Mouse (Mus musculus) heart, embryonic 13.5 days (tissue): ENCODE results near the gene Tacc2. TPM values are rescaled to one million over a fixed set of nuclear protein-coding genes. Genes with fewer than 3 reads are reported as not detected.
"Not testable (repeated sequence)": the region's sequence is repeated elsewhere in the genome, so short reads cannot be mapped to it uniquely, and the experiment has no call there.

Experiments
- ATAC-seq: fragments of 200-750 bp; cut with Nextera tagmentation; 2 replicates; pipeline ENCODE4 v1.8.0; 2017; ENCODE audit warnings: moderate TSS enrichment; ENCODE audit not compliant: insufficient number of reproducible peaks, low FRiP score, low TSS enrichment; ENCODE audit errors: extremely low read depth
- H3K27ac ChIP-seq: fragments of 300-500 bp; sonication (generic); replicated peaks from 2 replicates; pipeline ENCODE4 v1.5.1; 2015; ENCODE audit warnings: moderate library complexity, mild to moderate bottlenecking, inconsistent platforms
- H3K27me3 ChIP-seq: fragments of 300-500 bp; sonication (generic); replicated peaks from 2 replicates; pipeline ENCODE4 v1.6.1; 2015; ENCODE audit warnings: mild to moderate bottlenecking, inconsistent platforms
- H3K36me3 ChIP-seq: fragments of 300-500 bp; sonication (generic); 2 replicates; pipeline ENCODE4 v1.6.1; 2015; ENCODE audit warnings: mild to moderate bottlenecking, inconsistent platforms
- H3K4me1 ChIP-seq: fragments of 300-500 bp; sonication (generic); 2 replicates; pipeline ENCODE4 v1.6.1; 2015; ENCODE audit warnings: inconsistent platforms
- H3K4me2 ChIP-seq: fragments of 300-500 bp; sonication (generic); 2 replicates; pipeline ENCODE4 v1.6.1; 2015; ENCODE audit warnings: inconsistent platforms, mild to moderate bottlenecking, moderate library complexity
- H3K4me3 ChIP-seq: fragments of 300-500 bp; sonication (generic); 2 replicates; pipeline ENCODE4 v1.5.1; 2015; ENCODE audit warnings: moderate library complexity, mild to moderate bottlenecking, inconsistent platforms
- H3K9ac ChIP-seq: fragments of 300-500 bp; sonication (generic); 2 replicates; pipeline ENCODE4 v1.6.1; 2015; ENCODE audit warnings: inconsistent platforms, mild to moderate bottlenecking, moderate library complexity
- H3K9me3 ChIP-seq: fragments of 300-500 bp; sonication (generic); 2 replicates; pipeline ENCODE4 v1.6.1; 2016; ENCODE audit warnings: inconsistent platforms
- whole genome bisulfite sequencing: fragments of 180-500 bp; shearing (Covaris S2); methylation state at CpG from one replicate; pipeline ENCODE4 v1.1.7; 2015; ENCODE audit warnings: mixed read lengths; 5-methylcytosine and 5-hydroxymethylcytosine counted together
- polyA plus RNA-seq: library from polyadenylated mRNA; unstranded; fragments of >200 nt; fragmentation: Nextera tagmentation; extraction: Ambion mirVana; gene quantifications from 2 replicates; pipeline ENCODE4 v1.2.1, GENCODE M21; 2015

The Tacc2 gene
- polyA plus RNA-seq, 1 experiment from 2014 or later = 42.5 TPM

GRCm38 (mm10) chr7:130654562-130654961, 77.3 kb downstream of the Tacc2 start:
- Histone ChIP-seq H3K27ac (peak overlapping the region; percentile 87), H3K36me3 (peaks cover 1% of the 10 kb centered on the region; the same call in 1 of the 2 replicates), H3K4me2 (peak overlapping the region; percentile 16; the same call in 1 of the 2 replicates), H3K9ac (peak overlapping the region; percentile 41), H3K4me1 (peaks cover 95% of the 10 kb centered on the region), H3K4me3 (no peak overlapping the region), H3K9me3 (no peaks in the 10 kb centered on the region), H3K27me3 (no peaks in the 10 kb centered on the region)
- 23% methylated on average over 2 of the region's 2 CpGs for WGBS
- ATAC-seq = peak; percentile 32; the same call in 1 of the 2 replicates

GRCm38 (mm10) chr7:130656965-130657364, 79.7 kb downstream of the Tacc2 start:
- H3K27ac ChIP-seq = peak overlapping the region; percentile 87
- H3K4me1 ChIP-seq = peaks cover 96% of the 10 kb centered on the region
- H3K9ac ChIP-seq = peak overlapping the region; percentile 50
- no peaks in the 10 kb centered on the region for H3K9me3 ChIP-seq
- no peak overlapping the region for H3K4me2 ChIP-seq
- 80% methylated on average over 8 of the region's 8 CpGs for WGBS
- H3K36me3 ChIP-seq = peaks cover 4% of the 10 kb centered on the region; the same call in 1 of the 2 replicates
- no peak for ATAC-seq
- H3K27me3 ChIP-seq = no peaks in the 10 kb centered on the region
- no peak overlapping the region for H3K4me3 ChIP-seq

DNA sequence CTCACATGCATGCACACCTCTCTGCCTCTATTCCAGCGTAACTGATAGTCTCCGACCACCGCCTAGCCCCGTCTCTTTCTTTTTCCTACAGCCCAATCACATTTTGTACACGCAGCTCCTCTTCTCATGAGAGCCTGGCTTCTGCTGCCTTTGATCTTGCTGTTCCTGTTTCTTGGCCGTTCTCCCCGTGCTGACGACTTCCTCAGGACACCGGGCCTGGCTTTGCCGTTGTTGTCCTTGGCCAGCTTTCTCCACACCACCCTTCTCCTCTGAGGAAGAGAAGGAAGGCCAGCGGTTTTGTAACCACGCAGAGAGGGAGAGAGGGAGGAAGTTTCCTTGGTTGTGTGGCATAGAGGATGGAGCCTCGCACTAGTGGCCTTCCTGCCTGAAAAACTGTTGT, 80.5 kb downstream of the Tacc2 start:
- H3K4me1 ChIP-seq = peaks cover 96% of the 10 kb centered on the region

GRCm38 (mm10) chr7:130659129-130659528, 81.9 kb downstream of the Tacc2 start:
- Histone ChIP-seq H3K27ac (no peak overlapping the region), H3K27me3 (no peaks in the 10 kb centered on the region), H3K4me2 (no peak overlapping the region), H3K36me3 (peaks cover 17% of the 10 kb centered on the region), H3K4me1 (peaks cover 86% of the 10 kb centered on the region), H3K9me3 (peaks cover 6% of the 10 kb centered on the region), H3K4me3 (no peak overlapping the region), H3K9ac (no peak overlapping the region)
- ATAC-seq = no peak
- 74% methylated on average over 5 of the region's 5 CpGs for WGBS

More for the DNA sequence above, 80.5 kb downstream of the Tacc2 start:
- peaks cover 4% of the 10 kb centered on the region; the same call in 1 of the 2 replicates for H3K36me3 ChIP-seq
- H3K9ac ChIP-seq = peak overlapping the region; percentile 40; the same call in 1 of the 2 replicates
- no peaks in the 10 kb centered on the region for H3K27me3 ChIP-seq
- no peak for ATAC-seq
- WGBS = 53% methylated on average over 13 of the region's 13 CpGs
- H3K4me2 ChIP-seq = no peak overlapping the region
- H3K27ac ChIP-seq = peak overlapping the region; percentile 87
- H3K4me3 ChIP-seq = no peak overlapping the region
- no peaks in the 10 kb centered on the region for H3K9me3 ChIP-seq

GRCm38 (mm10) chr7:130662250-130662649, 85.0 kb downstream of the Tacc2 start:
- 75% methylated on average over 5 of the region's 5 CpGs for WGBS
- H3K9me3 ChIP-seq = peaks cover 13% of the 10 kb centered on the region
- H3K27me3 ChIP-seq = no peaks in the 10 kb centered on the region
- no peak overlapping the region for H3K4me2 ChIP-seq
- peak overlapping the region; percentile 44 for H3K9ac ChIP-seq
- peaks cover 40% of the 10 kb centered on the region for H3K36me3 ChIP-seq
- no peak overlapping the region for H3K4me3 ChIP-seq
- peak overlapping the region; percentile 43; the same call in 1 of the 2 replicates for H3K27ac ChIP-seq
- peaks cover 63% of the 10 kb centered on the region for H3K4me1 ChIP-seq
- no peak for ATAC-seq

DNA sequence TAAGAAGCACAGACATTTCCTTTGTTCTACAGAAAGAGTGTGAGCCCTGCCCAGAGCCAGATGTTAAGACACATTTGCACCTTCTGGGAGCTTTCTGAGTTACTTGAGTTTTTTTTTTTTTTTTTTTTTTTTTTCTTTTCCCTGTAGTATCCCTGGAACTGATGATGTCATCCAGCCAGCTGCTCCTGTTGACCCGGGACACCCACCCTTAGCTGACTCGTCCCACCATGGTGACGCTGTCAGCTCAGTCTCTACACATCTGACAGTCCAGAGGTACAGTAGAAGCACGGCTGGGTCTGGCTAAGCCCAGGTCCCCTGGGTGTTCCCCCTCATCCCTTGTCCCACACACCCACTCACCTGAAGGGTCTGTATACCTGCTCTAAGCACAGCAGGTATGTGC, 85.6 kb downstream of the Tacc2 start:
- Histone ChIP-seq H3K4me2 (no peak overlapping the region), H3K4me3 (no peak overlapping the region), H3K27me3 (no peaks in the 10 kb centered on the region), H3K36me3 (peaks cover 40% of the 10 kb centered on the region), H3K9ac (no peak overlapping the region), H3K27ac (0 out of 2 replicates have a peak overlapping the region, but pooled peaks have one; percentile 43), H3K4me1 (peaks cover 62% of the 10 kb centered on the region), H3K9me3 (peaks cover 13% of the 10 kb centered on the region)
- no peak for ATAC-seq
- 55% methylated on average over 4 of the region's 4 CpGs for WGBS

DNA sequence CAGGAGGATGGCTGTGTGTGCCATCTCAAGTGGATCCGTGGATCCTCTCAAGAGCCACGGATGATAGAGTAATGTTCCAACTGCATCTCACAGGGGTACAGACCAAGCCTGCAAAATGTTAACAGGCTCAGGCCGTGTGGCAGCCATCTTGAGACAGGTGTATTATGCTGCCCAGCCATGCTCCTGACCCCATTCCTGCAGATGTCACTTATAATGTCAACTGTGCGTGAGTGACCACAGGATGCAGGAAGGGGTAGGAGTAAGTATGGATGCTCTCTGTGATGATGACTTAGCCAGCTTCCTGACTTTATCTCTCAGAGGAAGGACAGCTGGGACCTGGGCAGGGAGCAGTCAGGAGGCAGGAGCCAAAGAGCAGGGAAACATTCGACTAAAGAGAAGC, 86.8 kb downstream of the Tacc2 start:
- no peak for ATAC-seq
- peaks cover 62% of the 10 kb centered on the region for H3K4me1 ChIP-seq
- H3K4me2 ChIP-seq = no peak overlapping the region
- H3K27ac ChIP-seq = no peak overlapping the region
- no peaks in the 10 kb centered on the region for H3K27me3 ChIP-seq
- peaks cover 13% of the 10 kb centered on the region for H3K9me3 ChIP-seq
- H3K4me3 ChIP-seq = no peak overlapping the region
- peaks cover 40% of the 10 kb centered on the region for H3K36me3 ChIP-seq
- WGBS = 86% methylated on average over 5 of the region's 5 CpGs
- H3K9ac ChIP-seq = no peak overlapping the region

- ATAC-seq = no peak
- H3K36me3 ChIP-seq = peaks cover 38% of the 10 kb centered on the region
These were observed 87.4 kb downstream of the Tacc2 start for GRCm38 (mm10) chr7:130664629-130665028.

DNA sequence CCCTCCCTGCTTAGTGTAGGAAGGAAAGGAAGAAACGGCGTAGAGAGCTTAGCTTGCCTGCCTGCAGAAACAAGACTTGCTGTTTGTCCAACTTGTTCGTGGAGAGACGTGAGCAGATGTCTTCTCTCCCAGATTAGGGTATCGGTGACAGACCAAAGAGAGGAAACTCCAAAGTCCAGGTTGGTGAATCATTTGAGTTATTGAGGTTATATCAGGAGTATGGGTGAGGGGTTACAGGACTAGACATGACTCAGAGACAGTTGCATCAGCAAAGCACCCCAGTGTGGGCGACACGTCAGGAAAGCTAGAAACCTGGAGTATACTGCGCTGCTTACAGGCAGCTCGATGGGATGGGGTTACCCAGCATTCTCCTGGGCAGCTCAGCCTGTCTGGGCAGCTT, 88.1 kb downstream of the Tacc2 start:
- H3K36me3 ChIP-seq = peaks cover 36% of the 10 kb centered on the region
- 82% methylated on average over 9 of the region's 9 CpGs for WGBS

More at GRCm38 (mm10) chr7:130664629-130665028, 87.4 kb downstream of the Tacc2 start:
- Histone ChIP-seq H3K9me3 (peaks cover 13% of the 10 kb centered on the region), H3K4me1 (peaks cover 66% of the 10 kb centered on the region), H3K4me3 (no peak overlapping the region), H3K27ac (no peak overlapping the region), H3K27me3 (no peaks in the 10 kb centered on the region), H3K9ac (no peak overlapping the region), H3K4me2 (no peak overlapping the region)
- WGBS = 84% methylated on average over 5 of the region's 5 CpGs

DNA sequence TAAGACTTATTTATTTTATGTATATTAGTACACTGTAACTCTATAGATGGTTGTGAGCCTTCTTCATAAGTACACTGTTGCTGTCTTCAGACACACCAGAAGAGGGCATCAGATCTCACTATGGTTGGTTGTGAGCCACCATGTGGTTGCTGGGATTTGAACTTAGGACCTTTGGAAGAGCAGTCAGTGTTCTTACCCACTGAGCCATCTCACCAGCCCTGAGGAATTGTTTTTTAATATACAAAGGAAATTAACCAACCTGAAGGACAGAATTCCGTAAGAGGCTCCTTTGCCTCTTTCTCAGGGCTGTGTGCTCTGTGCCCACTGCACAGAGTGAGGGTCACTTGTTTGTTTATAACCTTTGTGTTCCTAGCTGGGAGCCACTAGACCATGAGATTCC, 90.8 kb downstream of the Tacc2 start:
- not testable (repeated sequence) for H3K9ac ChIP-seq, H3K4me2 ChIP-seq, H3K4me3 ChIP-seq, ATAC-seq, H3K27me3 ChIP-seq
- WGBS = 68% methylated on average over 1 of the region's 1 CpGs
- H3K27ac ChIP-seq = peak overlapping the region; percentile 100
- H3K4me1 ChIP-seq = peaks cover 66% of the 10 kb centered on the region
- H3K9me3 ChIP-seq = peaks cover 13% of the 10 kb centered on the region
- H3K36me3 ChIP-seq = peaks cover 34% of the 10 kb centered on the region

More for the DNA sequence above, 88.1 kb downstream of the Tacc2 start:
- no peak overlapping the region for H3K4me3 ChIP-seq
- no peak overlapping the region for H3K9ac ChIP-seq
- no peak overlapping the region for H3K27ac ChIP-seq
- no peak overlapping the region for H3K4me2 ChIP-seq
- peaks cover 13% of the 10 kb centered on the region for H3K9me3 ChIP-seq
- no peaks in the 10 kb centered on the region for H3K27me3 ChIP-seq
- ATAC-seq = no peak
- peaks cover 66% of the 10 kb centered on the region for H3K4me1 ChIP-seq

GRCm38 (mm10) chr7:130668729-130669281, 91.6 kb downstream of the Tacc2 start:
- H3K36me3 ChIP-seq = peaks cover 26% of the 10 kb centered on the region
- H3K4me3 ChIP-seq = peak overlapping the region; percentile 22
- H3K27me3 ChIP-seq = no peaks in the 10 kb centered on the region
- peak overlapping the region; percentile 74 for H3K9ac ChIP-seq
- ATAC-seq = no peak; the same call in 1 of the 2 replicates
- H3K27ac ChIP-seq = peak overlapping the region; percentile 100
- H3K9me3 ChIP-seq = peaks cover 10% of the 10 kb centered on the region
- peak overlapping the region; percentile 50 for H3K4me2 ChIP-seq
- WGBS = 9% methylated on average over 7 of the region's 7 CpGs
- peaks cover 73% of the 10 kb centered on the region for H3K4me1 ChIP-seq
